ENCODE assay signal across 20 mouse cellular contexts in genomic region chr17:78518355-78518754, GRCm38 (mm10). TPM values are rescaled to one million over a fixed set of nuclear protein-coding genes. Genes with fewer than 3 reads are reported as not detected.
A peak's percentile ranks its signal among the peaks of the same experiment; 100 is the strongest.
DNase-seq lines count a peak whose midpoint lies in the region; ATAC-seq and TF ChIP-seq lines count a peak whose summit lies in the region.
"Had no signal": no experiment of that assay in that cellular context is flagged by ENCODE, and none has a peak within 500 bp of the region (broad histone marks: within the 10 kb centered on the region; RNA-seq: fewer than 3 reads in every experiment).

No protein-coding gene starts in this region.

- no peak overlapping the region for H3K9ac ChIP-seq in kidney, postnatal 0 days (ENCODE audit: low read depth, low read length)
- H3K9ac ChIP-seq: embryonic facial prominence, embryonic 15.5 days; heart, embryonic 13.5 days; hindbrain, embryonic 13.5 days had no signal

- H3K4me3 ChIP-seq in kidney, postnatal 0 days (replicated peaks; ENCODE audit: low read depth, low read length) = no peak overlapping the region
- H3K4me3 ChIP-seq: embryonic facial prominence, embryonic 15.5 days; erythroblast, embryonic 14.5 days; forebrain, embryonic 10.5 days; heart, embryonic 13.5 days; hindbrain, embryonic 13.5 days had no signal

- H3K4me1 ChIP-seq in kidney, postnatal 0 days (replicated peaks; ENCODE audit: insufficient read depth, low read length) = no peaks in the 10 kb centered on the region

- TF ChIP-seq CTCF in kidney, postnatal 0 days (IDR thresholded peaks at IDR 0.05; ENCODE audit: low read depth) = no peak

- no peaks in the 10 kb centered on the region for H3K27me3 ChIP-seq in kidney, postnatal 0 days (ENCODE audit: insufficient read depth, low read length)
- H3K27me3 ChIP-seq: embryonic facial prominence, embryonic 15.5 days; heart, embryonic 13.5 days; hindbrain, embryonic 13.5 days had no signal

- DNase-seq in adrenal gland, postnatal 14 days = peak; percentile 4
- DNase-seq in adrenal gland, adult 2 months = no peak
- DNase-seq in heart, adult 11 months = peak; percentile 93
- no peak for DNase-seq in heart, adult 8-10 months (ENCODE audit: low spot score)
- DNase-seq in kidney, postnatal 0 days (ENCODE audit: low spot score) = peak; percentile 21
- DNase-seq in kidney, postnatal 36 days = no peak
- DNase-seq in left cerebral cortex, postnatal 25 days (ENCODE audit: low spot score in 2 of 2) = no peak
- DNase-seq: B cell, adult 2 months; cerebellum, adult 11-12 months; cerebellum, adult 9-10 months; cerebellum, postnatal 25 days had no signal

- H3K9me3 ChIP-seq in kidney, postnatal 0 days (replicated peaks; ENCODE audit: low read length) = no peaks in the 10 kb centered on the region
- H3K9me3 ChIP-seq: embryonic facial prominence, embryonic 15.5 days; forebrain, embryonic 10.5 days; heart, embryonic 13.5 days; hindbrain, embryonic 13.5 days had no signal

- H3K4me2 ChIP-seq in kidney, postnatal 0 days (ENCODE audit: low read length) = no peak overlapping the region
- H3K4me2 ChIP-seq: embryonic facial prominence, embryonic 15.5 days; heart, embryonic 13.5 days; hindbrain, embryonic 13.5 days had no signal

- ATAC-seq in kidney, postnatal 0 days (replicated peaks; ENCODE audit: low FRiP score, low read depth) = no peak
- ATAC-seq: CD4-positive, CD25-positive, alpha-beta regulatory T cell, adult 4 months; forebrain, embryonic 14.5 days; hindbrain, postnatal 0 days had no signal

- H3K36me3 ChIP-seq in kidney, postnatal 0 days (ENCODE audit: insufficient read depth, low read length) = no peaks in the 10 kb centered on the region
- H3K36me3 ChIP-seq: embryonic facial prominence, embryonic 15.5 days; forebrain, embryonic 10.5 days; G1E; heart, embryonic 13.5 days; hindbrain, embryonic 13.5 days had no signal

- H3K27ac ChIP-seq in kidney, postnatal 0 days = no peak overlapping the region
- H3K27ac ChIP-seq: embryonic facial prominence, embryonic 15.5 days; forebrain, embryonic 10.5 days; heart, embryonic 13.5 days; hindbrain, postnatal 0 days had no signal

- 58% methylated on average over 7 of the region's 7 CpGs for WGBS in kidney, postnatal 0 days

- intact Hi-C loops in left cerebral cortex, postnatal 25 days (cut with DNase I) = no loop called here

RNA-seq across cellular contexts. Expression of gene Vit, which starts 10.5 kb away (rescaled TPM):
- 1.1 and 2.5 TPM in 2 replicates for total RNA-seq in adrenal gland, postnatal 14 days (2021)
- 1 to 10 TPM; 1.3 to 2.8 TPM for total RNA-seq in adrenal gland, adult 2 months (2021)
- 1.0 and 1.4 TPM in 2 replicates for polyA plus RNA-seq in adrenal gland, adult 2 months (2012; rRNA removed)
- 1 to 10 TPM in 3 of 4 experiments, under 1 TPM in 1; 0.98 to 2.1 (median 1.6) TPM for total RNA-seq in heart, adult 8-10 months (2022)
- polyA plus RNA-seq in kidney, postnatal 0 days (2015; fragmentation: Nextera tagmentation; extraction: Ambion mirVana) = 0.76 and 0.87 TPM in 2 replicates
- total RNA-seq in left cerebral cortex, postnatal 25 days (2021) = 1 to 10 TPM; 1.5 to 1.6 TPM
- total RNA-seq: G1E had no signal
- polyA plus RNA-seq: CD4-positive, CD25-positive, alpha-beta regulatory T cell, adult 4 months; erythroblast, embryonic 14.5 days; G1E; heart, embryonic 13.5 days had no signal

Comparison
In these comparisons a context has a peak if more than half of its experiments do, and no peak if none do; other contexts are left out.
1. DNase-seq: peak in adrenal gland, postnatal 14 days (single experiment), heart, adult 11 months (single experiment) and kidney, postnatal 0 days (single experiment); none in adrenal gland, adult 2 months (single experiment), heart, adult 8-10 months (single experiment), kidney, postnatal 36 days (0 of 2) and left cerebral cortex, postnatal 25 days (0 of 2).